Mouse (Mus musculus): Measurements from ENCODE around the gene Kidins220. TPM values are rescaled to one million over a fixed set of nuclear protein-coding genes. Genes with fewer than 3 reads are reported as not detected.

Kidins220 gene
- total and polyA plus RNA-seq, 3 experiments = 41.6 to 68.4 (median 68.4) TPM

DNA sequence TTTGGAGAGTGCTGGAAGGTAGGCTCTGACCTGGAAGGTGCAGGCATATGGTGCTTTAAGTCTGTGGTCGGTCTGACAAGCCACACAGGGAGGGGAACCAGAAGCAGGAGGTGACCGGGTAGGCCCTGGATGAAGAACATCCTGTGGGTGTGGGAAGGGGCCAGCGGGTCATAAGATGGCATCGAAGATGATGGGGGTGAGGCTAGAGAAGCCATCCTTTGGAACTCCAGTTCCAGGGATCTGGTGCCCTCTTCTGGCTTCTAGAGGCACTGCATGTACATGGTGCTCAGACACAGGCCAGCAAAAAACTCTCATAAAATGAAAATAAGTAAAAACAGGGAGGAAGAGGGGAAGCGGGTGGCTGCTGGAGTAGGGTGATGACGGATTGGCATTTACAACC is 22.6 kb upstream of the Kidins220 start:
- intact Hi-C loops (cut with DNase I) = loop anchor here (1.0 to 2.0 kb wide), 2 partner anchors 23 to 242 kb away; partner anchors contain the start of gene Kidins220
- no peak overlapping the region for H3K4me3 ChIP-seq
- H3K9ac ChIP-seq (ENCODE audit: low read depth, low read length) = no peak overlapping the region
- H3K4me1 ChIP-seq (ENCODE audit: control insufficient read depth, insufficient read depth, low read length) = no peaks in the 10 kb centered on the region
- H3K27ac ChIP-seq = no peak overlapping the region
- no peaks in the 10 kb centered on the region for H3K36me3 ChIP-seq (ENCODE audit: control insufficient read depth, insufficient read depth, low read length)
- DNase-seq = peak; percentile 24 to 69
- no peaks in the 10 kb centered on the region for H3K79me2 ChIP-seq (replicated peaks; ENCODE audit: control insufficient read depth, insufficient read depth, low read length)
- 32% methylated on average over 6 of the region's 6 CpGs for WGBS
- TF ChIP-seq CTCF (IDR thresholded peaks at IDR 0.05) = peak; percentile 89
- TF ChIP-seq EP300 (IDR thresholded peaks at IDR 0.05; ENCODE audit: insufficient read depth, low read depth, low read length) = 0 out of 2 replicates have a peak, but pooled peaks have one; percentile 56
- no peak for TF ChIP-seq POLR2A (IDR thresholded peaks at IDR 0.05; ENCODE audit: insufficient read depth, low read depth, low read length)
- H3K27me3 ChIP-seq (ENCODE audit: control insufficient read depth, insufficient read depth, low read length) = no peaks in the 10 kb centered on the region

DNA sequence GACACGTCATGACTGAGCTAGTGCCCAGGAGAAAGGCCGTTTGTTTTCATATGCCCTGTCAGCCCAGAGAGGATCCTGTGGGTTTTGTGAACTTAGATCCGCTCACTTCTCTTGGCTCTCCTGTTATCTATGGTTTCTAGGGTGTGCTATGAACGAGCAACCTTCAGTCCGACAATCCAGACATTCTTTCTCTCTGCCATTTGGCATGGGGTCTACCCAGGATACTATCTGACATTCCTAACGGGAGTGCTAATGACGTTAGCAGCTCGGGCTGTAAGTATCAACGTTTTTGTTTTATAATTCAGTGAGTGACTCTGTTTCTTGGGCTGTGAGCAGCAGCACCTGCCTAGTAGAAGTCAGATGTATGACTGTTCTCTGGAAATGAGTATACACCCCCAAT is 19.6 kb upstream of the Kidins220 start:
- WGBS = 48% methylated on average over 9 of the region's 9 CpGs
- Histone ChIP-seq H3K27me3 (ENCODE audit: control insufficient read depth, insufficient read depth, low read length) (no peaks in the 10 kb centered on the region), H3K9ac (ENCODE audit: low read depth, low read length) (no peak overlapping the region), H3K4me1 (ENCODE audit: control insufficient read depth, insufficient read depth, low read length) (no peaks in the 10 kb centered on the region), H3K36me3 (ENCODE audit: control insufficient read depth, insufficient read depth, low read length) (no peaks in the 10 kb centered on the region), H3K79me2 (replicated peaks; ENCODE audit: control insufficient read depth, insufficient read depth, low read length) (no peaks in the 10 kb centered on the region), H3K27ac (no peak overlapping the region), H3K4me3 (no peak overlapping the region)
- intact Hi-C loops (cut with DNase I) = no loop called here
- no peak for DNase-seq
- TF ChIP-seq CTCF (IDR thresholded peaks at IDR 0.05) (no peak), POLR2A (IDR thresholded peaks at IDR 0.05; ENCODE audit: insufficient read depth, low read depth, low read length) (no peak), EP300 (IDR thresholded peaks at IDR 0.05; ENCODE audit: insufficient read depth, low read depth, low read length) (no peak)

DNA sequence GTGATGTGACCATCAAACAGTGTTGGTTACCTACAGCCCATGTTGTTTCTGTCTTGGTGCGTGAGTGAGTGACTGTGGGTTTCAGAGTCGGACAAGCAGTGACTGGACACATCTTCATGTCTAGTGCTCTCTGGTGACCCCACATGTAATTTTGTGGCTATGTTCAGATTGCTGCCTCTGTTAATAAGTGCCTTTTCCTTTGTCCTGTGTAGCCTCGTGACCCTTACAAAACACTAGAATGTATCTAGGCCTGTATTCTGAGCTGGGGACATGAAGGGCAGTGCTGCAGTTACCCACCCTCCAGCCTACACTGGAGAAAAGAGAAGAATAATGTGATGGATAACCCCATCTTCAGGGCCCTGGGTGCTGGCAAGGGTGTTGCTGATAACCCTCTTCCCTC is 16.2 kb upstream of the Kidins220 start:
- no peaks in the 10 kb centered on the region for H3K4me1 ChIP-seq (ENCODE audit: control insufficient read depth, insufficient read depth, low read length)
- WGBS = 90% methylated on average over 3 of the region's 3 CpGs

DNA sequence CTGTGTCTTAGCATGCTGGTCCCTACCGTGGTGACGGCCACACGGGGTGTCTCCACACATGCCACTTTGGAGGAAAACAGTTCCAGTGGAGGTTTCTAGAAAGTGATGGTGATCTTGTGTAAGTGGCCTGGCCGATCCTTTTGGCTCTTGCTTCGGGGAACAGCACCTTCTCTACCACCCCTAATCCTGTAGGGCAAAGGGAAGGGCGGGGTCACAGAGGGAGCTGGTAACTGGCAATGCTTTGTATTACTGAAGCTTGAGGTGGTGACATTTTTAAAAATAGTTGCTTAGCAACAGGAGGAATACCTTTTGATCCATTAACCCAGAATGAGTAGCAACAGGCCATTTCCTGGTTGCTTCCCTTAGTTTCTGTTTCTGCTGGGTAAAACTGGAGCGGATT is 12.9 kb upstream of the Kidins220 start:
- WGBS = 91% methylated on average over 7 of the region's 7 CpGs
- Histone ChIP-seq H3K27me3 (ENCODE audit: control insufficient read depth, insufficient read depth, low read length) (no peaks in the 10 kb centered on the region), H3K4me1 (ENCODE audit: control insufficient read depth, insufficient read depth, low read length) (no peaks in the 10 kb centered on the region; the same call in 1 of the 2 replicates), H3K36me3 (ENCODE audit: control insufficient read depth, insufficient read depth, low read length) (no peaks in the 10 kb centered on the region), H3K9ac (ENCODE audit: low read depth, low read length) (no peak overlapping the region), H3K79me2 (replicated peaks; ENCODE audit: control insufficient read depth, insufficient read depth, low read length) (no peaks in the 10 kb centered on the region), H3K27ac (no peak overlapping the region), H3K4me3 (no peak overlapping the region)
- intact Hi-C loops (cut with DNase I) = no loop called here
- no peak for DNase-seq
- TF ChIP-seq POLR2A (IDR thresholded peaks at IDR 0.05; ENCODE audit: insufficient read depth, low read depth, low read length) (no peak), CTCF (IDR thresholded peaks at IDR 0.05) (no peak), EP300 (IDR thresholded peaks at IDR 0.05; ENCODE audit: insufficient read depth, low read depth, low read length) (no peak)

More for the DNA sequence above, 16.2 kb upstream of the Kidins220 start:
- Histone ChIP-seq H3K36me3 (ENCODE audit: control insufficient read depth, insufficient read depth, low read length) (no peaks in the 10 kb centered on the region), H3K27ac (no peak overlapping the region), H3K4me3 (no peak overlapping the region), H3K27me3 (ENCODE audit: control insufficient read depth, insufficient read depth, low read length) (no peaks in the 10 kb centered on the region), H3K79me2 (replicated peaks; ENCODE audit: control insufficient read depth, insufficient read depth, low read length) (no peaks in the 10 kb centered on the region), H3K9ac (ENCODE audit: low read depth, low read length) (no peak overlapping the region)
- TF ChIP-seq EP300 (IDR thresholded peaks at IDR 0.05; ENCODE audit: insufficient read depth, low read depth, low read length) (no peak), POLR2A (IDR thresholded peaks at IDR 0.05; ENCODE audit: insufficient read depth, low read depth, low read length) (no peak), CTCF (IDR thresholded peaks at IDR 0.05) (no peak)
- no peak for DNase-seq
- intact Hi-C loops (cut with DNase I) = no loop called here

DNA sequence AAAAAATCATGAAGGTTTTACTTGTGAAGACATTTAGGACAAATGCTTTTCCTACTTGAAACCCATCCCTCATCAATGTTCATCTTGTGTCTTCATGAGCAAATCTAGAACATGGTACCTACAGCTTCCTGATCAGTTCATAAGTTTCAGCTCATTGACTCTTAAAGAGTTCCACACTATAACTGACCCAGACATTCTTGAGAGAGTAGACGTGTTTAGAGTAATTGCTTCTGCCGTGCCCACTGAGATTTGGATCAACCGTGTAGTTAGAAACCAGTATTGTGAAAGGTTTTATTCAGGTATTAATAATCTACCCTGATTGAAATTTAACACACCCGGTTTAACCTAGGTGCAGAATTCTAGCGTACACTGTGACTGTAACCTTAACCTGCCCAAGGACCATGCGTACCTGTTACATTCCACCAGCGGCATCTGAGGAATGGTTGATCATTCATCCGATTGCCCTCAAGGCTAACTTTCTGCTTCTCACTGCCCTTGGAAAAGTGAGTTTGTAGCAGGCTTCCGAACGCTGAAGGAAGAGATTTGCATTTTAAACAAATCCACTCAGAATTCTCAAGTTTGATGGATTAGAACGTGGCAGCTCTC is 12.3 kb upstream of the Kidins220 start:
- H3K79me2 ChIP-seq (replicated peaks; ENCODE audit: control insufficient read depth, insufficient read depth, low read length) = no peaks in the 10 kb centered on the region
- intact Hi-C loops (cut with DNase I) = no loop called here
- no peaks in the 10 kb centered on the region for H3K27me3 ChIP-seq (ENCODE audit: control insufficient read depth, insufficient read depth, low read length)
- H3K9ac ChIP-seq (ENCODE audit: low read depth, low read length) = no peak overlapping the region
- no peak overlapping the region for H3K4me3 ChIP-seq
- DNase-seq = no peak
- H3K4me1 ChIP-seq (ENCODE audit: control insufficient read depth, insufficient read depth, low read length) = no peaks in the 10 kb centered on the region; the same call in 1 of the 2 replicates
- WGBS = 90% methylated on average over 11 of the region's 11 CpGs
- no peaks in the 10 kb centered on the region for H3K36me3 ChIP-seq (ENCODE audit: control insufficient read depth, insufficient read depth, low read length)
- TF ChIP-seq CTCF (IDR thresholded peaks at IDR 0.05) (no peak), POLR2A (IDR thresholded peaks at IDR 0.05; ENCODE audit: insufficient read depth, low read depth, low read length) (no peak), EP300 (IDR thresholded peaks at IDR 0.05; ENCODE audit: insufficient read depth, low read depth, low read length) (no peak)
- H3K27ac ChIP-seq = no peak overlapping the region

DNA sequence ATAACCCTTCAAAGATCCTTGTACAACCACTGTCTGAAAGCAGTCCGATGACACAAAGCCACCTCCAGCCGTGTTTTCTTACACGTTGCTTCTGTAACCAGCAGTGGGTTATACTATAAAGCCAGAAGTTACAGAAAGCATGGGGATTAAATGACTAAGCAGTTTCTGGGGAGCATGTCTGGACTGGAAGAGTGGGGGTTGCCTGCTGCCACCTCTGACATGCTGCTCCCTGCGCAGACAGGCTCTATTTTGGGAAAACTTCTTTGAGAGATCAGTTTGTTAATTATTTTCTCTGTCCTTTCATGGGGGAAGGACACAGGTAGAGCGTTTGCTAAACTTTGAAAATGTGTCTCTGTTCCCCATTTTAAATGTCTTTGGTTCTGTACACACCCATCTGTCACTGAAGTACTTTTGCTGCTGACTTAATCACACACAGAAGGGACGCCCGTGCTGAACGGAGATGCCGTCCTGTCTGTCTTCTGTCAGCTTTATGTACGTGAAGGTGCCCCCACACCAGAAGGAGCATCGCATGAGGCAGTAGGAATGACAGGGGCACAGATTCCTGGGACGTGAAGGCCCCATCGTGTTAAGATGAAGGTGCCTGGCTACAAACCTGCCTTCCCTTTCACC is 11.2 kb upstream of the Kidins220 start:
- Histone ChIP-seq H3K4me1 (ENCODE audit: control insufficient read depth, insufficient read depth, low read length) (no peaks in the 10 kb centered on the region; the same call in 1 of the 2 replicates), H3K4me3 (no peak overlapping the region), H3K9ac (ENCODE audit: low read depth, low read length) (peak overlapping the region; percentile 40; the same call in 1 of the 2 replicates), H3K79me2 (replicated peaks; ENCODE audit: control insufficient read depth, insufficient read depth, low read length) (no peaks in the 10 kb centered on the region), H3K36me3 (ENCODE audit: control insufficient read depth, insufficient read depth, low read length) (no peaks in the 10 kb centered on the region), H3K27ac (peak overlapping the region; percentile 69), H3K27me3 (ENCODE audit: control insufficient read depth, insufficient read depth, low read length) (no peaks in the 10 kb centered on the region)
- TF ChIP-seq EP300 (IDR thresholded peaks at IDR 0.05; ENCODE audit: insufficient read depth, low read depth, low read length) = no peak
- TF ChIP-seq CTCF (IDR thresholded peaks at IDR 0.05) = no peak
- TF ChIP-seq POLR2A (IDR thresholded peaks at IDR 0.05; ENCODE audit: insufficient read depth, low read depth, low read length) = no peak
- 57% methylated on average over 13 of the region's 13 CpGs for WGBS
- DNase-seq = no peak
- intact Hi-C loops (cut with DNase I) = no loop called here
